Mouse (Mus musculus) stomach, embryonic 16.5 days (tissue): ENCODE measurements around the gene Myo6. TPM values are rescaled to one million over a fixed set of nuclear protein-coding genes. Genes with fewer than 3 reads are reported as not detected.
"Not testable (repeated sequence)": the region's sequence is repeated elsewhere in the genome, so short reads cannot be mapped to it uniquely, and the experiment has no call there.

Experiments
- ATAC-seq: fragments of 200-750 bp; cut with Nextera tagmentation; 2 replicates; pipeline ENCODE4 v1.8.0; 2017; ENCODE audit warnings: moderate number of reproducible peaks, moderate TSS enrichment; ENCODE audit not compliant: insufficient read depth, low FRiP score
- H3K27ac ChIP-seq: fragments of 300-500 bp; sonication (generic); 2 replicates; pipeline ENCODE4 v1.5.1; 2014; ENCODE audit warnings: low read length
- H3K27me3 ChIP-seq: fragments of 300-500 bp; sonication (generic); 2 replicates; pipeline ENCODE4 v1.6.1; 2014; ENCODE audit warnings: low read length, control low read depth, mixed read lengths; ENCODE audit not compliant: control insufficient read depth, insufficient read depth
- H3K36me3 ChIP-seq: fragments of 300-500 bp; sonication (generic); 2 replicates; pipeline ENCODE4 v1.6.1; 2014; ENCODE audit warnings: low read length; ENCODE audit not compliant: control insufficient read depth, insufficient read depth
- H3K4me1 ChIP-seq: fragments of 300-500 bp; sonication (generic); 2 replicates; pipeline ENCODE4 v1.6.1; 2014; ENCODE audit warnings: low read length, control low read depth, mixed read lengths; ENCODE audit not compliant: control insufficient read depth, insufficient read depth
- H3K4me2 ChIP-seq: fragments of 300-500 bp; sonication (generic); 2 replicates; pipeline ENCODE4 v1.6.1; 2014; ENCODE audit warnings: low read depth, low read length, mixed read lengths
- H3K4me3 ChIP-seq: fragments of 300-500 bp; sonication (generic); replicated peaks from 2 replicates; pipeline ENCODE4 v1.5.1; 2014; ENCODE audit warnings: mild to moderate bottlenecking, low read length
- H3K9ac ChIP-seq: fragments of 300-500 bp; sonication (generic); 2 replicates; pipeline ENCODE4 v1.6.1; 2014; ENCODE audit warnings: low read length
- H3K9me3 ChIP-seq: fragments of 300-500 bp; sonication (generic); replicated peaks from 2 replicates; pipeline ENCODE4 v1.6.1; 2016; ENCODE audit warnings: low read length, control low read depth; ENCODE audit not compliant: control insufficient read depth
- WGBS: fragments of 180-500 bp; shearing (Covaris S2); extraction: QIAGEN DNeasy Blood & Tissue Kit; methylation state at CpG from one replicate; pipeline ENCODE4 v1.1.7; 2014; 5-methylcytosine and 5-hydroxymethylcytosine counted together
- polyA plus RNA-seq: library from polyadenylated mRNA; unstranded; fragments of >200 nt; fragmentation: Nextera tagmentation; extraction: Ambion mirVana; gene quantifications from 2 replicates; pipeline ENCODE4 v1.2.1, GENCODE M21; 2015

Gene Myo6
- polyA plus RNA-seq, 1 experiment from 2014 or later: 47.6 TPM

DNA sequence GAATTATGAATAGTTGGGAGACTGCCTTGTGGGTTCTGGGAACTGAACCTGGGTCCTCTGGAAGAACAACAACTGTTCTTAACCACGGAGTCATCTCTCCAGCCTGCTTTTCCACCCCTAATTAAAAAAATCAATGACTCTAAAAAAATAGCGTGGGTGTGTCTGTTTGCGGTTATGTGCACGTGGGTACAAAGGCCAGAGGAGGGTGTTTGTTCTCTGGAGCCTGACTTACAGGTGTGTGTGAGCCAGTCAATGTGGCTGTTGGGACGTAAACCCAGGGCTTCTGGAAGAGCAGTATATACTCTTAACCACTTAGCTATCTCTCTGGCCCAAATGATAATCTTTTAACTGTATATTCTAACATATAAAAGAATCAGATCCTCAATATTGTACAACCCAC is 148.8 kb downstream of the Myo6 start:
- no peak overlapping the region for H3K4me2 ChIP-seq
- H3K4me3 ChIP-seq: no peak overlapping the region
- H3K27me3 ChIP-seq: no peaks in the 10 kb centered on the region
- no peaks in the 10 kb centered on the region for H3K36me3 ChIP-seq
- H3K9me3 ChIP-seq: no peaks in the 10 kb centered on the region
- 56% methylated on average over 5 of the region's 5 CpGs for WGBS
- H3K9ac ChIP-seq: no peak overlapping the region
- no peaks in the 10 kb centered on the region for H3K4me1 ChIP-seq
- H3K27ac ChIP-seq: no peak overlapping the region
- ATAC-seq: peak; percentile 76

DNA sequence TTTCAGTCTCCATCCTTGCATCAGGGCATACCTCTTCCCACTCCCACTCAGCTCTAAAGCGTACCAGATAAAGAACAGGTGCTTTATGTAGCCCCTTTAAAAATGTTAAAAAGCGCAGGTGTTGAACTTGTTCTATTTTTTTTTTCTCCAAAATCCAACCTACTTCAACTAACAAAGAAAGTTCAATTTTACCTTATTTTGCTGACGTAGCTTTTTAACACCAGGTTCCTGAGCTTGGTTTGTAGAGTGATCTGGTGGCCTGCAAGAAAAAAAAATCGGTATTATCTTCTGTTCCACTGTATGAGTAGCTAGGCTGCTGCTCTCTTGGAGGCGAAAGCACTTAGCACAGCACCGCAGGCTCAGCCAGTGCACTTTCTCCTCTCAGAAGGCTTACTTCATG is 151.1 kb downstream of the Myo6 start:
- H3K4me3 ChIP-seq: no peak overlapping the region
- no peaks in the 10 kb centered on the region for H3K9me3 ChIP-seq
- H3K9ac ChIP-seq: no peak overlapping the region
- no peaks in the 10 kb centered on the region for H3K27me3 ChIP-seq
- H3K4me2 ChIP-seq: no peak overlapping the region
- H3K27ac ChIP-seq: no peak overlapping the region
- H3K36me3 ChIP-seq: no peaks in the 10 kb centered on the region
- ATAC-seq: no peak
- 93% methylated on average over 6 of the region's 6 CpGs for WGBS
- H3K4me1 ChIP-seq: no peaks in the 10 kb centered on the region

- Histone ChIP-seq H3K9ac (no peak overlapping the region), H3K4me1 (no peaks in the 10 kb centered on the region), H3K27me3 (no peaks in the 10 kb centered on the region), H3K27ac (no peak overlapping the region), H3K36me3 (no peaks in the 10 kb centered on the region), H3K9me3 (no peaks in the 10 kb centered on the region), H3K4me2 (no peak overlapping the region), H3K4me3 (no peak overlapping the region)
- 78% methylated on average over 6 of the region's 6 CpGs for WGBS
- ATAC-seq: no peak
These were observed 153.2 kb downstream of the Myo6 start for GRCm38 (mm10) chr9:80318027-80318426.

- H3K9ac ChIP-seq, H3K9me3 ChIP-seq, H3K4me3 ChIP-seq, H3K4me2 ChIP-seq, H3K4me1 ChIP-seq, H3K36me3 ChIP-seq, H3K27ac ChIP-seq, ATAC-seq, H3K27me3 ChIP-seq: not testable (repeated sequence)
- WGBS: 94% methylated on average over 2 of the region's 2 CpGs
These were observed 156.4 kb downstream of the Myo6 start for GRCm38 (mm10) chr9:80321051-80321887.

DNA sequence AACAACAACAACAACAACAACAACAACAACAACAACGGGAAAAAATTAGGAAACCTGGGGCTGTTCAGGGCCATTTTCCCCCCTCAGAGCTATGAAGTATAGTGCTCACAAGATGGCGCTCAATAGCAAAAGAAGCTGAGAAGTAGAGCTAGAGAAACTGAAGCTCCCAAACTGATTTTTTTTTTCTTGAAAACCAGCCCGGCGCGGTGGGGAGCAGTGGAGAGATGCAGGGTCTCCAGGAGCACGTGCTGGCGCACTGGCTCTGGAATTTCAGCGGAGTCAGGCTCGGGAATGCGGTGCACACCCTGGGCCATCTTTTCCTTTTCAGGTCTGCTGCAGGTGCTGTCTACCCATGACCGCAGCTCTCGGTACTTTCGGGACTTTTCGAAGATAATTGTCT is 167.3 kb downstream of the Myo6 start:
- H3K36me3 ChIP-seq: no peaks in the 10 kb centered on the region
- H3K4me1 ChIP-seq: no peaks in the 10 kb centered on the region
- H3K4me2 ChIP-seq: peak overlapping the region; percentile 68
- ATAC-seq: peak; percentile 68
- peak overlapping the region; percentile 42 for H3K4me3 ChIP-seq
- WGBS: 18% methylated on average over 14 of the region's 14 CpGs
- no peak overlapping the region for H3K27ac ChIP-seq
- H3K9ac ChIP-seq: peak overlapping the region; percentile 67
- H3K27me3 ChIP-seq: no peaks in the 10 kb centered on the region
- H3K9me3 ChIP-seq: no peaks in the 10 kb centered on the region

DNA sequence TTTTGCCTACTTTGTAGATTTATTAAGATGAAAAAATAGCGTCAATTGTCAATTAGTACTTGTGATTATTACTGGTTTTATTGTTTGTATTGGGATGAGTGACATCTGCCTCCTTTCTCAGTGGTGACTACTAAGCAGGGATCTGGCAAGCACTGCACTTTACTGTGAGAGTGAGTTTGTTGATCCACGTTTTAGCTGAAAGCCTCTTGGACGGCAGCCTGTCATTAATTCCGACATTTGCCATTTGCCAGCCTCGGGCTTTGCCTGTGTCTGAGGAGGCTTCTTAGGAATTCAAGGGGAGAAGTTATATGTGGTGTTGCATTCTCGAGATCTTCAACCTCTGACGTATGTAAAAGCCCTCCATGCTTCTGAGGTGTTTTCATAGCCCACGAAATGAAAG is 168.6 kb downstream of the Myo6 start:
- Histone ChIP-seq H3K9me3 (no peaks in the 10 kb centered on the region), H3K36me3 (no peaks in the 10 kb centered on the region), H3K9ac (no peak overlapping the region), H3K4me1 (no peaks in the 10 kb centered on the region), H3K27me3 (no peaks in the 10 kb centered on the region), H3K4me2 (peak overlapping the region; percentile 27; the same call in 1 of the 2 replicates), H3K27ac (no peak overlapping the region), H3K4me3 (no peak overlapping the region; the same call in 1 of the 2 replicates)
- no peak for ATAC-seq
- WGBS: 35% methylated on average over 8 of the region's 8 CpGs

DNA sequence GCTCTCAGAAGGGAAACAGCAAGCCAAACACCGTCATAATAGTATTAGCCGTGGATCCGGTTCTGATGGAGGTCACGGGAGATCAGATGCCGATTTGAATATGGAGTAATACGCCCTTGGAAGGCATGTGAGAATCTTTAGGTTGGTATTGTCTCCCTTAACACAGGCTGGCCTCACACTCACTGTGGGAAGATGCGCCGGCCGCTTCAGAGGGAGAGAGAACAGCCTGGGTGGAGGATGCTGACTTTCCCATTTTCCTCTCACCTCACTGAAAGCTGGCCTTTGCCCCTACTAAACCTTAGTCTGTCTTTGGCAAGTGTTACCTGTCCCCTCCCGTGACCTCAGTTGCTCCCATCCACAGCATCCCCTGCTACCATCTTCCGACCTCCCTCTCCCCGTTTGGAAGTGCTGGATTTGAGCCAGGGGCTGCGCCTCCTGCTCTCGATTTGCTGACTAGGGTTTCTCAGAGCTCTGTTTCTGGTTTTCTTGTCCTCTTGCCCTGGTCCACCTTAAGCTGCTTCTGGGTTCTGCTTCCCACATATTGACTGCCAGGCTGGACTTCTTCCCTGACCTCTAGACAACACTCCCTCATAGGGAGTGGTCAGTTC is 169.3 kb downstream of the Myo6 start:
- WGBS: 54% methylated on average over 14 of the region's 14 CpGs
- Histone ChIP-seq H3K9me3 (no peaks in the 10 kb centered on the region), H3K4me3 (no peak overlapping the region; the same call in 1 of the 2 replicates), H3K4me2 (peak overlapping the region; percentile 27; the same call in 1 of the 2 replicates), H3K27me3 (no peaks in the 10 kb centered on the region), H3K27ac (no peak overlapping the region), H3K9ac (no peak overlapping the region), H3K4me1 (no peaks in the 10 kb centered on the region), H3K36me3 (no peaks in the 10 kb centered on the region)
- no peak for ATAC-seq

DNA sequence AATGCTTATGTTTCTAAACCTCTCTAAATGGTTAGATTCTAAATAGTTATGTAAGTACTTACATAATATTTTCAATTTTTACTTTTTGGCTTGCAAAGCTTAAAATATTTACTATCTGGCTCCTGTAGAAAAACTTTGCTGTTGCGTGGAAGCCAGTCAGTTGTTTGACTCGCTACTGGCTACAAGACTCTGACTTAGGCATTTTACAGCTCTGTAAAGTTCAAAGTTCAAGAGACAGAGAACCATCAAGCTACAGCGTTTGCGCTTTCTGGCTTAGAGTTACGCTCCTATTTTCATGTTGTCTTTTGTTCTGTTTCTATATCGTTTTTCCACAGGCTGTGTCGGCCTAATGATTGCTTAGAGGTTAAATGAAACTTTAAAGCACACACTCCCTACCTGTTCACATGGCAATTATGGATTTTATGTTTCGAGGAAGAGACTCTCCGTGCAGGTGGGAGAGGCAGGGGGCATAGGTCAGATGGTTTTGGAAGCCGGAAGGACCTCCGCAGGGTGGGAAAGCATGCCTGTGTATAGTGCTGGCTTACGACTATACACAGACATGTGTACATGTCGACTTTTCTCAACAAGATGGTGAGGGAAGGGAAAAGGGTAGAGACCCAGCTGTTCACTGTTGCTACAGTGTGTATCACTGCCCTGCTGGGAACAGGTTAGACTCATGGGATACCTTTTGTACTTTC is 171.0 kb downstream of the Myo6 start:
- no peaks in the 10 kb centered on the region for H3K27me3 ChIP-seq
- ATAC-seq: no peak
- no peak overlapping the region for H3K27ac ChIP-seq
- H3K36me3 ChIP-seq: no peaks in the 10 kb centered on the region
- H3K9me3 ChIP-seq: no peaks in the 10 kb centered on the region
- H3K4me2 ChIP-seq: no peak overlapping the region
- H3K4me1 ChIP-seq: no peaks in the 10 kb centered on the region
- 62% methylated on average over 13 of the region's 13 CpGs for WGBS
- H3K9ac ChIP-seq: no peak overlapping the region
- no peak overlapping the region for H3K4me3 ChIP-seq

GRCm38 (mm10) chr9:80338026-80338425 is 173.2 kb downstream of the Myo6 start:
- no peaks in the 10 kb centered on the region for H3K27me3 ChIP-seq
- no peak for ATAC-seq
- H3K9ac ChIP-seq: no peak overlapping the region
- H3K4me1 ChIP-seq: no peaks in the 10 kb centered on the region
- WGBS: 80% methylated on average over 6 of the region's 6 CpGs
- H3K4me2 ChIP-seq: no peak overlapping the region
- no peak overlapping the region for H3K4me3 ChIP-seq
- H3K27ac ChIP-seq: no peak overlapping the region
- no peaks in the 10 kb centered on the region for H3K9me3 ChIP-seq
- no peaks in the 10 kb centered on the region for H3K36me3 ChIP-seq
